Mouse (Mus musculus) forebrain, embryonic 16.5 days (tissue): Measurements from ENCODE around the gene 1700014D04Rik. TPM values are rescaled to one million over a fixed set of nuclear protein-coding genes. Genes with fewer than 3 reads are reported as not detected.
"Not testable (repeated sequence)": the region's sequence is repeated elsewhere in the genome, so short reads cannot be mapped to it uniquely, and the experiment has no call there.

Experiments
- ATAC-seq: fragments of 200-750 bp; cut with Nextera tagmentation; 2 replicates; pipeline ENCODE4 v1.8.0; 2017; ENCODE audit warnings: mild to moderate bottlenecking, moderate library complexity
- H3K27ac ChIP-seq: fragments of 300-500 bp; sonication (generic); 2 replicates; pipeline ENCODE4 v1.5.1; 2014; ENCODE audit warnings: low read length, control low read depth
- H3K27me3 ChIP-seq: fragments of 300-500 bp; sonication (generic); replicated peaks from 2 replicates; pipeline ENCODE4 v1.6.1; 2014; ENCODE audit warnings: low read length; ENCODE audit not compliant: control insufficient read depth, insufficient read depth
- H3K36me3 ChIP-seq: fragments of 300-500 bp; sonication (generic); 2 replicates; pipeline ENCODE4 v1.6.1; 2014; ENCODE audit not compliant: control insufficient read depth, insufficient read depth
- H3K4me1 ChIP-seq: fragments of 300-500 bp; sonication (generic); replicated peaks from 2 replicates; pipeline ENCODE4 v1.6.1; 2014; ENCODE audit warnings: low read length; ENCODE audit not compliant: control insufficient read depth, insufficient read depth
- H3K4me2 ChIP-seq: fragments of 300-500 bp; sonication (generic); 2 replicates; pipeline ENCODE4 v1.6.1; 2014; ENCODE audit warnings: mild to moderate bottlenecking, low read length, control low read depth
- H3K4me3 ChIP-seq: fragments of 300-500 bp; sonication (generic); replicated peaks from 2 replicates; pipeline ENCODE4 v1.5.1; 2014; ENCODE audit warnings: mild to moderate bottlenecking, low read length, control low read depth
- H3K9ac ChIP-seq: fragments of 300-500 bp; sonication (generic); replicated peaks from 2 replicates; pipeline ENCODE4 v1.6.1; 2014; ENCODE audit warnings: low read depth, low read length, control low read depth
- H3K9me3 ChIP-seq: fragments of 300-500 bp; sonication (generic); 2 replicates; pipeline ENCODE4 v1.6.1; 2016; ENCODE audit warnings: low read length; ENCODE audit not compliant: control insufficient read depth
- WGBS: fragments of 180-500 bp; shearing (Covaris S2); extraction: QIAGEN DNeasy Blood & Tissue Kit; methylation state at CpG from one replicate; pipeline ENCODE4 v1.1.7; 2014; 5-methylcytosine and 5-hydroxymethylcytosine counted together
- polyA plus RNA-seq: library from polyadenylated mRNA; unstranded; fragments of >200 nt; fragmentation: Nextera tagmentation; extraction: Ambion mirVana; gene quantifications from 2 replicates; pipeline ENCODE4 v1.2.1, GENCODE M21; 2015

The 1700014D04Rik gene
- polyA plus RNA-seq: 0.54 TPM in 1 of 2 replicates, not detected in the other

GRCm38 (mm10) chr13:59746711-59747110, at the start of gene 1700014D04Rik:
1700014D04Rik (minus strand) TSS chr13:59746752.
- Histone ChIP-seq H3K4me2 (no peak within 1 kb of the TSS), H3K4me1 (no peaks in the 10 kb centered on the region), H3K9me3 (no peaks in the 10 kb centered on the region), H3K36me3 (no peaks in the 10 kb centered on the region), H3K27me3 (no peaks in the 10 kb centered on the region), H3K27ac (no peak within 1 kb of the TSS), H3K4me3 (no peak within 1 kb of the TSS), H3K9ac (no peak within 1 kb of the TSS)
- 79% methylated on average over 9 of the region's 9 CpGs for WGBS
- ATAC-seq: no peak

GRCm38 (mm10) chr13:59795807-59796465, 49.4 kb upstream of the 1700014D04Rik start:
- Histone ChIP-seq H3K27me3 (no peaks in the 10 kb centered on the region), H3K27ac (no peak overlapping the region), H3K4me1 (no peaks in the 10 kb centered on the region), H3K4me2 (no peak overlapping the region), H3K4me3 (no peak overlapping the region), H3K36me3 (peaks cover 62% of the 10 kb centered on the region), H3K9ac (no peak overlapping the region), H3K9me3 (no peaks in the 10 kb centered on the region)
- 95% methylated on average over 6 of the region's 6 CpGs for WGBS
- ATAC-seq: no peak

- no peaks in the 10 kb centered on the region for H3K4me1 ChIP-seq
- H3K9me3 ChIP-seq: no peaks in the 10 kb centered on the region
- H3K4me3 ChIP-seq: no peak overlapping the region
- no peak overlapping the region for H3K27ac ChIP-seq
- H3K36me3 ChIP-seq: peaks cover 62% of the 10 kb centered on the region
- H3K9ac ChIP-seq: no peak overlapping the region
- 87% methylated on average over 1 of the region's 1 CpGs for whole genome bisulfite sequencing
- H3K4me2 ChIP-seq: no peak overlapping the region
- ATAC-seq: no peak
- no peaks in the 10 kb centered on the region for H3K27me3 ChIP-seq
Observed at GRCm38 (mm10) chr13:59794786-59795185, 48.2 kb upstream of the 1700014D04Rik start.

DNA sequence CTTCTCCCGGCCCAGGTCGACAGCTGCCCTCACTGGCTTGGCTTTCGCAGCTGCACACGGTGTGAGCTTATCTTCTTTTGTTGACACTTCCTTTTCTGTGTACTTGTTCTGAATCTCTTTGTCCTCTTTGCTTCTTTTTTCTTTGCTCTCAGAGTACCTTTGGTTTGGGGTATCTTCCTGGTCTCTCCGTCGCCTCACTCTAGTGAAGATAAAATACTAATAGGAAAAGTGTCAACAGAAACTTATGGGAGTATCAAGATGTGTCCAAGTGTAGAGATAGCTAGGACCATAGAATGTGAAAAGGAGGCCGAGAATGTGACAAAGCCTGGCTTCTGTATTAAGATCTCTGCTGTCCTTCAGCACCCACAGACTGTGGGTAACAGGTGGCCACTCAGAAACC, 35.6 kb upstream of the 1700014D04Rik start, which contains the start of gene Gm49354:
TSS of gene Gm49354 (minus strand) at position 101 of the 400 bp plus-strand sequence.
- no peak for ATAC-seq
- 91% methylated on average over 7 of the region's 7 CpGs for WGBS
- Histone ChIP-seq H3K27ac (no peak within 1 kb of the TSS), H3K9me3 (no peaks in the 10 kb centered on the region), H3K9ac (no peak within 1 kb of the TSS), H3K4me2 (no peak within 1 kb of the TSS), H3K27me3 (no peaks in the 10 kb centered on the region), H3K36me3 (peaks cover 59% of the 10 kb centered on the region), H3K4me3 (no peak within 1 kb of the TSS), H3K4me1 (no peaks in the 10 kb centered on the region)

GRCm38 (mm10) chr13:59779744-59780264, 33.3 kb upstream of the 1700014D04Rik start:
- H3K4me2 ChIP-seq, H3K9ac ChIP-seq, H3K9me3 ChIP-seq, H3K27ac ChIP-seq, H3K4me1 ChIP-seq, ATAC-seq, H3K27me3 ChIP-seq, H3K4me3 ChIP-seq: not testable (repeated sequence)
- peaks cover 48% of the 10 kb centered on the region for H3K36me3 ChIP-seq
- 88% methylated on average over 1 of the region's 1 CpGs for WGBS

- Histone ChIP-seq H3K9me3 (no peaks in the 10 kb centered on the region), H3K27ac (no peak overlapping the region), H3K36me3 (peaks cover 48% of the 10 kb centered on the region), H3K9ac (no peak overlapping the region), H3K4me3 (no peak overlapping the region), H3K27me3 (no peaks in the 10 kb centered on the region), H3K4me2 (no peak overlapping the region), H3K4me1 (no peaks in the 10 kb centered on the region)
- ATAC-seq: no peak
- 88% methylated on average over 4 of the region's 4 CpGs for WGBS
Observed at GRCm38 (mm10) chr13:59779213-59779612, 32.7 kb upstream of the 1700014D04Rik start.

- no peak overlapping the region for H3K4me3 ChIP-seq
- no peaks in the 10 kb centered on the region for H3K9me3 ChIP-seq
- ATAC-seq: no peak
Observed at GRCm38 (mm10) chr13:59775168-59775567, 28.6 kb upstream of the 1700014D04Rik start.

DNA sequence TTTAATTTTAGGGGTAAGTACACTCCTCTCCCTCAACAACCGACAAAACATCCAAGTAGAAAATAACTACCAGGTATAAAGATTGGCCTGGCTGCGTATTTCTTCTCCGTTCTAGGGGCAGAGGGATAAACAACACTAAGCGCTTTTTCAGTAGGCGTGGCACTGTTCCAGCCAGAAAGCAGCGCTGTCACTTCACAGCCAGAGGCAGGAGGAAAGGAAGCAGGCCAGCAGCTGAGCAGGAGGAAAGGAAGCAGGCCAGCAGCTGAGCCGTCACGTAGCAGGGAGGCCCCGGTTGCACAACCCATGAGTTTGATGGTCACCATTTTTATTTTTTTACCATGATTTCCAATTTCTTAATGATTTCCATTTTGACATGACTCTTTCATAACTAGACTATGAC, 24.7 kb upstream of the 1700014D04Rik start:
- 45% methylated on average over 9 of the region's 9 CpGs for WGBS
- Histone ChIP-seq H3K4me1 (peaks cover 31% of the 10 kb centered on the region), H3K36me3 (0 out of 2 replicates have a peak, but pooled peaks cover 6% of the 10 kb centered on the region), H3K4me3 (no peak overlapping the region), H3K4me2 (no peak overlapping the region), H3K27me3 (no peaks in the 10 kb centered on the region), H3K9ac (no peak overlapping the region), H3K9me3 (no peaks in the 10 kb centered on the region), H3K27ac (peak overlapping the region; percentile 99)
- ATAC-seq: no peak

More at GRCm38 (mm10) chr13:59775168-59775567, 28.6 kb upstream of the 1700014D04Rik start:
- Histone ChIP-seq H3K4me1 (peaks cover 10% of the 10 kb centered on the region), H3K4me2 (no peak overlapping the region), H3K27me3 (no peaks in the 10 kb centered on the region), H3K36me3 (peaks cover 20% of the 10 kb centered on the region), H3K9ac (no peak overlapping the region), H3K27ac (no peak overlapping the region)
- WGBS: 83% methylated on average over 3 of the region's 3 CpGs

GRCm38 (mm10) chr13:59770847-59771246, 24.3 kb upstream of the 1700014D04Rik start:
- H3K27me3 ChIP-seq: no peaks in the 10 kb centered on the region
- no peak for ATAC-seq
- peak overlapping the region; percentile 99 for H3K27ac ChIP-seq
- H3K9ac ChIP-seq: peak overlapping the region; percentile 80; the same call in 1 of the 2 replicates
- no peaks in the 10 kb centered on the region for H3K9me3 ChIP-seq
- peaks cover 31% of the 10 kb centered on the region for H3K4me1 ChIP-seq
- H3K4me2 ChIP-seq: peak overlapping the region; percentile 68
- 0 out of 2 replicates have a peak, but pooled peaks cover 6% of the 10 kb centered on the region for H3K36me3 ChIP-seq
- peak overlapping the region; percentile 75 for H3K4me3 ChIP-seq
- 65% methylated on average over 9 of the region's 9 CpGs for WGBS
